Mouse (Mus musculus) bone marrow, adult 2 months (tissue): ENCODE measurements around the gene Olfm1.

Experiments used
- CTCF ChIP-seq: fragments of 200-500 bp; IDR thresholded peaks from 2 replicates; pipeline ENCODE4 v1.5.1; 2011; ENCODE audit warnings: low read length, control low read depth; ENCODE audit not compliant: control insufficient read depth, insufficient read depth
- POLR2A ChIP-seq: fragments of 200-500 bp; IDR thresholded peaks from 2 replicates; pipeline ENCODE4 v1.6.1; 2011; ENCODE audit warnings: low read depth, mild to moderate bottlenecking, control low read depth, low read length, borderline replicate concordance; ENCODE audit not compliant: control insufficient read depth

DNA sequence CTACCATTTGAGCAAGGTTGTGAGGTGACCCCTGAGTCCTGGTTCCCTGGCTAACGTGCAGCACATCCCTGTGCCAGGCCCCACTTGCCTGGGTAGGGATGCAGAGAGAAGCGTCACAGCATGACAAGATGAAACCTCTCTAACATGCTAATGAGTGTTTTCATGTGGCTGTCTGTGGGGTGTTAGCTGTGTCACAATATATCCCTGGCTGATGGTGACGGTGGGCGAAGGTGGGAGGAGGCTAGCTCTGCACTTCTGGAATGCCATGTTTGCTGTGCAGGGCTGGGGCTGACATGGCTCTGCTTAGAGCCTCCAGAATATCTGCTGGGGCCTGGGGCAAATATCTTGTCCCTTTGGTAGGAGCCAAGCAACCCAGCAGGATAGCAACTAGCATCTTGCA is 59.8 kb downstream of the Olfm1 start:
- TF ChIP-seq POLR2A, result no peak
- no peak for TF ChIP-seq CTCF
